Comparison of ENCODE assay signal across 18 mouse cellular contexts in the genomic region with DNA sequence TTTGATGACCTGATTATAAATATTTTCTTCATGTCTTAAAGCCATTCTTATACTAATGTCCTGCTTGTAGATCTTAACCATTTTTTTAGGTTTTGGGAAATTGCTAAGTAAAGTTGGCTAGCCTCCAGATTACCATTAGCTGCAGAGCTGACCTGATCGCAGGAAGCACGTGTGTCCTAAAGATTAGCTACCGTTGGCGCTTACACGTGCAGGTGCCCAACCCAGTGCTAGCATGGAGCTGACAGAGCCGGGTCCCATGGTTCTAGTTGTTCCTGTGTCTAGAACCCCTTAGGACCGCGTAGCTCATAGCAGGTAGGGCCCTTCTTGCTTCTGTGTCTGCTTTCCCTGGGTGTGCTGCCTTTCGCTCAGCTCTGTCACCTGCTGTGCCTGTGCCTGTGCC. TPM values are rescaled to one million over a fixed set of nuclear protein-coding genes. Genes with fewer than 3 reads are reported as not detected.
DNase-seq lines count a peak whose midpoint lies in the region; ATAC-seq and TF ChIP-seq lines count a peak whose summit lies in the region.
"Had no signal": no experiment of that assay in that cellular context is flagged by ENCODE, and none has a peak within 500 bp of the region (broad histone marks: within the 10 kb centered on the region; RNA-seq: fewer than 3 reads in every experiment).

No protein-coding gene starts in this region.

- no peaks in the 10 kb centered on the region for H3K27me3 ChIP-seq in limb, embryonic 13.5 days
- no peaks in the 10 kb centered on the region for H3K27me3 ChIP-seq in limb, embryonic 10.5 days (ENCODE audit: low read depth, poor library complexity, severe bottlenecking)
- no peaks in the 10 kb centered on the region for H3K27me3 ChIP-seq in G1E (ENCODE audit: insufficient read depth, low read length)
- H3K27me3 ChIP-seq in forebrain, embryonic 15.5 days, result no peaks in the 10 kb centered on the region
- H3K27me3 ChIP-seq: heart, embryonic 12.5 days; hindbrain, embryonic 15.5 days had no signal

- no peak overlapping the region for H3K9ac ChIP-seq in limb, embryonic 13.5 days
- H3K9ac ChIP-seq in forebrain, embryonic 15.5 days (replicated peaks), result no peak overlapping the region; the same call in 1 of the 2 replicates
- H3K9ac ChIP-seq: heart, embryonic 12.5 days; hindbrain, embryonic 15.5 days had no signal

- H3K36me3 ChIP-seq in limb, embryonic 13.5 days, result peaks cover 55% of the 10 kb centered on the region
- H3K36me3 ChIP-seq in limb, embryonic 10.5 days, result peaks cover 71% of the 10 kb centered on the region
- peaks cover 72% of the 10 kb centered on the region for H3K36me3 ChIP-seq in G1E (replicated peaks)
- peaks cover 20% of the 10 kb centered on the region for H3K36me3 ChIP-seq in forebrain, embryonic 15.5 days
- H3K36me3 ChIP-seq: hindbrain, embryonic 15.5 days had no signal

- H3K9me3 ChIP-seq in limb, embryonic 13.5 days, result no peaks in the 10 kb centered on the region
- H3K9me3 ChIP-seq in limb, embryonic 10.5 days (replicated peaks), result no peaks in the 10 kb centered on the region
- H3K9me3 ChIP-seq in G1E (replicated peaks), result no peaks in the 10 kb centered on the region
- no peaks in the 10 kb centered on the region for H3K9me3 ChIP-seq in forebrain, embryonic 15.5 days
- H3K9me3 ChIP-seq: heart, embryonic 12.5 days; hindbrain, embryonic 15.5 days had no signal

- H3K4me3 ChIP-seq in limb, embryonic 13.5 days, result no peak overlapping the region
- H3K4me3 ChIP-seq in limb, embryonic 10.5 days, result no peak overlapping the region
- H3K4me3 ChIP-seq in G1E (ENCODE audit: low read depth, low read length), result peak overlapping the region; percentile 60; the same call in 1 of the 2 replicates
- H3K4me3 ChIP-seq in forebrain, embryonic 15.5 days, result peak overlapping the region; percentile 87; the same call in 1 of the 2 replicates
- H3K4me3 ChIP-seq: heart, embryonic 12.5 days; hindbrain, embryonic 15.5 days; left cerebral cortex, adult 2 months had no signal

- intact Hi-C loops in left cerebral cortex, postnatal 36 days (cut with DNase I), result loop anchor here (5.0 kb wide), 1 partner anchor 797 kb away; no protein-coding TSS in a partner anchor

- H3K27ac ChIP-seq in limb, embryonic 13.5 days, result no peak overlapping the region
- H3K27ac ChIP-seq in limb, embryonic 10.5 days, result no peak overlapping the region
- no peak overlapping the region for H3K27ac ChIP-seq in forebrain, embryonic 15.5 days (replicated peaks)
- H3K27ac ChIP-seq: hindbrain, embryonic 15.5 days; left cerebral cortex, adult 2 months had no signal

- peak overlapping the region; percentile 30; the same call in 1 of the 2 replicates for H3K4me2 ChIP-seq in limb, embryonic 13.5 days (replicated peaks)
- peak overlapping the region; percentile 82 for H3K4me2 ChIP-seq in forebrain, embryonic 15.5 days (replicated peaks)
- H3K4me2 ChIP-seq: heart, embryonic 12.5 days; hindbrain, embryonic 15.5 days had no signal

- peaks cover 46% of the 10 kb centered on the region for H3K4me1 ChIP-seq in limb, embryonic 13.5 days
- H3K4me1 ChIP-seq in limb, embryonic 10.5 days, result peaks cover 41% of the 10 kb centered on the region
- H3K4me1 ChIP-seq in G1E (ENCODE audit: insufficient read depth, low read depth, low read length), result peaks cover 61% of the 10 kb centered on the region
- H3K4me1 ChIP-seq in forebrain, embryonic 15.5 days, result peaks cover 48% of the 10 kb centered on the region

- WGBS in limb, embryonic 13.5 days, result 88% methylated on average over 9 of the region's 9 CpGs
- WGBS in limb, embryonic 10.5 days, result 93% methylated on average over 9 of the region's 9 CpGs
- WGBS in forebrain, embryonic 15.5 days, result 74% methylated on average over 9 of the region's 9 CpGs

- no peak for ATAC-seq in limb, embryonic 13.5 days (ENCODE audit: low FRiP score, low read depth)
- ATAC-seq in G1E (ENCODE audit: extremely low read depth, insufficient number of reproducible peaks, low FRiP score, poor library complexity, severe bottlenecking), result no peak
- no peak for ATAC-seq in forebrain, embryonic 15.5 days (replicated peaks)
- ATAC-seq in megakaryocyte-erythroid progenitor cell, adult 5-6 weeks (replicated peaks; ENCODE audit: low FRiP score, low TSS enrichment, poor library complexity, severe bottlenecking), result peak; percentile 56
- ATAC-seq: intestine, postnatal 0 days; lung, postnatal 0 days had no signal

- no peak for TF ChIP-seq CTCF in G1E (IDR thresholded peaks at IDR 0.05; ENCODE audit: low read depth, low read length)

- no peak for DNase-seq in limb, embryonic 10.5 days (ENCODE audit: low spot score)
- no peak for DNase-seq in G1E (ENCODE audit: low spot score)
- DNase-seq in left cerebral cortex, postnatal 36 days (ENCODE audit: low spot score in 2 of 2), result no peak
- DNase-seq in ovary, postnatal 36 days (ENCODE audit: low spot score), result no peak
- DNase-seq: cerebellum, adult 11 months; cerebellum, postnatal 14 days; embryo, embryonic 11 days; gastrocnemius, postnatal 36 days; kidney, postnatal 10 days; spleen, adult 18-20 months had no signal

RNA-seq across cellular contexts. Expression of a gene that starts 3.9 kb away (rescaled TPM):
- polyA plus RNA-seq in limb, embryonic 13.5 days (2015; fragmentation: Nextera tagmentation; extraction: Ambion mirVana), result 173 and 178 TPM in 2 replicates
- polyA plus RNA-seq in limb, embryonic 10.5 days (2016; fragmentation: Nextera tagmentation; extraction: Ambion mirVana), result 290 and 298 TPM in 2 replicates
- 124 and 167 TPM in 2 replicates for total RNA-seq in G1E (2014; fragmentation: Nextera tagmentation)
- 162 and 191 TPM in 2 replicates for total RNA-seq in G1E (2017)
- polyA plus RNA-seq in G1E (2012), result 84.1 and 90.9 TPM in 2 replicates
- polyA plus RNA-seq in forebrain, embryonic 15.5 days (2015; fragmentation: Nextera tagmentation; extraction: Ambion mirVana), result 122 and 125 TPM in 2 replicates
- 144 and 159 TPM in 2 replicates for total RNA-seq in megakaryocyte-erythroid progenitor cell, adult 5-6 weeks (2014; fragmentation: Nextera tagmentation)
- 179 and 188 TPM in 2 replicates for total RNA-seq in megakaryocyte-erythroid progenitor cell, adult 5-6 weeks (2017)
- 1 to 10 TPM; 5.1 TPM for total RNA-seq in left cerebral cortex, postnatal 36 days (2021)

Comparison
In these comparisons a context has a peak if more than half of its experiments do, and no peak if none do; other contexts are left out.
1. H3K4me3 ChIP-seq: peak in G1E (single experiment) and forebrain, embryonic 15.5 days (single experiment); none in limb, embryonic 13.5 days (single experiment) and limb, embryonic 10.5 days (single experiment).